Mouse (Mus musculus): Measurements from ENCODE around the gene Rassf1. TPM values are rescaled to one million over a fixed set of nuclear protein-coding genes. Genes with fewer than 3 reads are reported as not detected.
A peak's percentile ranks its signal among the peaks of the same experiment; 100 is the strongest.

Gene Rassf1
- polyA plus RNA-seq, 1 experiment from 2014 or later, result 66.5 TPM

- H3K27me3 ChIP-seq (replicated peaks; ENCODE audit: control insufficient read depth, insufficient read depth, low read length), result no peaks in the 10 kb centered on the region
- H3K4me3 ChIP-seq (ENCODE audit: low read depth, low read length), result peak overlapping the region; percentile 71
- peak overlapping the region; percentile 92 for H3K4me2 ChIP-seq (ENCODE audit: low read depth, low read length)
- 40% methylated on average over 8 of the region's 8 CpGs for WGBS
- H3K27ac ChIP-seq (replicated peaks; ENCODE audit: low read depth, low read length), result no peak overlapping the region
- ATAC-seq (ENCODE audit: low read depth), result no peak
- peak overlapping the region; percentile 72 for H3K9ac ChIP-seq (ENCODE audit: low read depth, low read length)
- DNase-seq (ENCODE audit: low spot score), result no peak
- no peaks in the 10 kb centered on the region for H3K9me3 ChIP-seq (ENCODE audit: control insufficient read depth, low read length)
- peaks cover 23% of the 10 kb centered on the region for H3K4me1 ChIP-seq (ENCODE audit: control insufficient read depth, insufficient read depth, low read length)
- H3K36me3 ChIP-seq (ENCODE audit: control insufficient read depth, insufficient read depth, low read length), result peaks cover 42% of the 10 kb centered on the region
Observed at GRCm38 (mm10) chr9:107542721-107543120, 8.6 kb upstream of the Rassf1 start.

- ATAC-seq (ENCODE audit: low read depth) (no peak), DNase-seq (ENCODE audit: low spot score) (no peak)
- no peaks in the 10 kb centered on the region for H3K9me3 ChIP-seq (ENCODE audit: control insufficient read depth, low read length)
- no peaks in the 10 kb centered on the region for H3K27me3 ChIP-seq (replicated peaks; ENCODE audit: control insufficient read depth, insufficient read depth, low read length)
- H3K4me2 ChIP-seq (ENCODE audit: low read depth, low read length), result no peak overlapping the region
- no peak overlapping the region for H3K9ac ChIP-seq (ENCODE audit: low read depth, low read length)
- H3K4me3 ChIP-seq (ENCODE audit: low read depth, low read length), result no peak overlapping the region
- peaks cover 37% of the 10 kb centered on the region for H3K36me3 ChIP-seq (ENCODE audit: control insufficient read depth, insufficient read depth, low read length)
- H3K4me1 ChIP-seq (ENCODE audit: control insufficient read depth, insufficient read depth, low read length), result peaks cover 23% of the 10 kb centered on the region
- WGBS, result 89% methylated on average over 11 of the region's 11 CpGs
- H3K27ac ChIP-seq (replicated peaks; ENCODE audit: low read depth, low read length), result no peak overlapping the region
Observed at GRCm38 (mm10) chr9:107543299-107543698, 8.1 kb upstream of the Rassf1 start.

GRCm38 (mm10) chr9:107544196-107544700 lies 7.1 kb upstream of the Rassf1 start:
- Histone ChIP-seq H3K36me3 (ENCODE audit: control insufficient read depth, insufficient read depth, low read length) (peaks cover 27% of the 10 kb centered on the region), H3K27ac (replicated peaks; ENCODE audit: low read depth, low read length) (no peak overlapping the region), H3K4me3 (ENCODE audit: low read depth, low read length) (no peak overlapping the region), H3K4me1 (ENCODE audit: control insufficient read depth, insufficient read depth, low read length) (peaks cover 23% of the 10 kb centered on the region), H3K9ac (ENCODE audit: low read depth, low read length) (no peak overlapping the region), H3K9me3 (ENCODE audit: control insufficient read depth, low read length) (no peaks in the 10 kb centered on the region), H3K27me3 (replicated peaks; ENCODE audit: control insufficient read depth, insufficient read depth, low read length) (no peaks in the 10 kb centered on the region), H3K4me2 (ENCODE audit: low read depth, low read length) (no peak overlapping the region)
- 95% methylated on average over 17 of the region's 17 CpGs for WGBS
- ATAC-seq (ENCODE audit: low read depth) (no peak), DNase-seq (ENCODE audit: low spot score) (no peak)

- ATAC-seq (ENCODE audit: low read depth), result no peak
- no peak overlapping the region for H3K9ac ChIP-seq (ENCODE audit: low read depth, low read length)
- H3K27ac ChIP-seq (replicated peaks; ENCODE audit: low read depth, low read length), result no peak overlapping the region
- H3K4me3 ChIP-seq (ENCODE audit: low read depth, low read length), result no peak overlapping the region
- H3K4me1 ChIP-seq (ENCODE audit: control insufficient read depth, insufficient read depth, low read length), result peaks cover 23% of the 10 kb centered on the region
- H3K4me2 ChIP-seq (ENCODE audit: low read depth, low read length), result no peak overlapping the region
- no peaks in the 10 kb centered on the region for H3K27me3 ChIP-seq (replicated peaks; ENCODE audit: control insufficient read depth, insufficient read depth, low read length)
- no peaks in the 10 kb centered on the region for H3K9me3 ChIP-seq (ENCODE audit: control insufficient read depth, low read length)
- WGBS, result 94% methylated on average over 12 of the region's 12 CpGs
- H3K36me3 ChIP-seq (ENCODE audit: control insufficient read depth, insufficient read depth, low read length), result peaks cover 22% of the 10 kb centered on the region
- no peak for DNase-seq (ENCODE audit: low spot score)
Observed at GRCm38 (mm10) chr9:107544729-107545128, 6.6 kb upstream of the Rassf1 start.

- WGBS, result 79% methylated on average over 10 of the region's 10 CpGs
- Histone ChIP-seq H3K9me3 (ENCODE audit: control insufficient read depth, low read length) (no peaks in the 10 kb centered on the region), H3K4me3 (ENCODE audit: low read depth, low read length) (no peak overlapping the region), H3K4me1 (ENCODE audit: control insufficient read depth, insufficient read depth, low read length) (peaks cover 23% of the 10 kb centered on the region), H3K27ac (replicated peaks; ENCODE audit: low read depth, low read length) (no peak overlapping the region), H3K9ac (ENCODE audit: low read depth, low read length) (no peak overlapping the region), H3K27me3 (replicated peaks; ENCODE audit: control insufficient read depth, insufficient read depth, low read length) (no peaks in the 10 kb centered on the region), H3K4me2 (ENCODE audit: low read depth, low read length) (no peak overlapping the region), H3K36me3 (ENCODE audit: control insufficient read depth, insufficient read depth, low read length) (peaks cover 18% of the 10 kb centered on the region)
- DNase-seq (ENCODE audit: low spot score) (no peak), ATAC-seq (ENCODE audit: low read depth) (no peak)
Observed at GRCm38 (mm10) chr9:107545199-107545598, 6.2 kb upstream of the Rassf1 start.

GRCm38 (mm10) chr9:107545602-107546001 lies 5.8 kb upstream of the Rassf1 start:
- H3K4me2 ChIP-seq (ENCODE audit: low read depth, low read length), result no peak overlapping the region
- no peaks in the 10 kb centered on the region for H3K9me3 ChIP-seq (ENCODE audit: control insufficient read depth, low read length)
- H3K4me1 ChIP-seq (ENCODE audit: control insufficient read depth, insufficient read depth, low read length), result peaks cover 23% of the 10 kb centered on the region
- H3K36me3 ChIP-seq (ENCODE audit: control insufficient read depth, insufficient read depth, low read length), result peaks cover 16% of the 10 kb centered on the region
- no peak overlapping the region for H3K27ac ChIP-seq (replicated peaks; ENCODE audit: low read depth, low read length)
- no peak overlapping the region for H3K4me3 ChIP-seq (ENCODE audit: low read depth, low read length)
- no peak for ATAC-seq (ENCODE audit: low read depth)
- H3K9ac ChIP-seq (ENCODE audit: low read depth, low read length), result no peak overlapping the region
- WGBS, result 9% methylated on average over 3 of the region's 3 CpGs
- H3K27me3 ChIP-seq (replicated peaks; ENCODE audit: control insufficient read depth, insufficient read depth, low read length), result no peaks in the 10 kb centered on the region
- no peak for DNase-seq (ENCODE audit: low spot score)

GRCm38 (mm10) chr9:107547026-107547425 lies 4.3 kb upstream of the Rassf1 start, which contains the start of gene Zmynd10:
Gene Zmynd10, plus strand, starts transcription at chr9:107547298.
- WGBS, result 2% methylated on average over 20 of the region's 20 CpGs
- DNase-seq (ENCODE audit: low spot score), result peak; percentile 96
- H3K9ac ChIP-seq (ENCODE audit: low read depth, low read length), result peak within 1 kb of the TSS; percentile 38
- H3K9me3 ChIP-seq (ENCODE audit: control insufficient read depth, low read length), result no peaks in the 10 kb centered on the region
- peaks cover 34% of the 10 kb centered on the region for H3K4me1 ChIP-seq (ENCODE audit: control insufficient read depth, insufficient read depth, low read length)
- H3K4me3 ChIP-seq (ENCODE audit: low read depth, low read length), result peak within 1 kb of the TSS; percentile 7
- peak within 1 kb of the TSS; percentile 36; the same call in 1 of the 2 replicates for H3K27ac ChIP-seq (replicated peaks; ENCODE audit: low read depth, low read length)
- H3K36me3 ChIP-seq (ENCODE audit: control insufficient read depth, insufficient read depth, low read length), result peaks cover 16% of the 10 kb centered on the region
- peak within 1 kb of the TSS; percentile 56 for H3K4me2 ChIP-seq (ENCODE audit: low read depth, low read length)
- peak; percentile 68 for ATAC-seq (ENCODE audit: low read depth)
- H3K27me3 ChIP-seq (replicated peaks; ENCODE audit: control insufficient read depth, insufficient read depth, low read length), result no peaks in the 10 kb centered on the region

- H3K27me3 ChIP-seq (replicated peaks; ENCODE audit: control insufficient read depth, insufficient read depth, low read length), result no peaks in the 10 kb centered on the region
- H3K9ac ChIP-seq (ENCODE audit: low read depth, low read length), result no peak overlapping the region
- peaks cover 16% of the 10 kb centered on the region for H3K36me3 ChIP-seq (ENCODE audit: control insufficient read depth, insufficient read depth, low read length)
- WGBS, result 80% methylated on average over 5 of the region's 5 CpGs
- peaks cover 34% of the 10 kb centered on the region for H3K4me1 ChIP-seq (ENCODE audit: control insufficient read depth, insufficient read depth, low read length)
- H3K9me3 ChIP-seq (ENCODE audit: control insufficient read depth, low read length), result no peaks in the 10 kb centered on the region
- DNase-seq (ENCODE audit: low spot score), result no peak
- H3K27ac ChIP-seq (replicated peaks; ENCODE audit: low read depth, low read length), result no peak overlapping the region
- H3K4me2 ChIP-seq (ENCODE audit: low read depth, low read length), result no peak overlapping the region
- H3K4me3 ChIP-seq (ENCODE audit: low read depth, low read length), result no peak overlapping the region
- ATAC-seq (ENCODE audit: low read depth), result no peak
Observed at GRCm38 (mm10) chr9:107547957-107548356, 3.4 kb upstream of the Rassf1 start.

- H3K27me3 ChIP-seq (replicated peaks; ENCODE audit: control insufficient read depth, insufficient read depth, low read length), result no peaks in the 10 kb centered on the region
- peaks cover 40% of the 10 kb centered on the region for H3K4me1 ChIP-seq (ENCODE audit: control insufficient read depth, insufficient read depth, low read length)
- ATAC-seq (ENCODE audit: low read depth) (no peak), DNase-seq (ENCODE audit: low spot score) (no peak)
- H3K9me3 ChIP-seq (ENCODE audit: control insufficient read depth, low read length), result no peaks in the 10 kb centered on the region
- no peak overlapping the region for H3K4me3 ChIP-seq (ENCODE audit: low read depth, low read length)
- H3K4me2 ChIP-seq (ENCODE audit: low read depth, low read length), result no peak overlapping the region
- 88% methylated on average over 10 of the region's 10 CpGs for WGBS
- H3K9ac ChIP-seq (ENCODE audit: low read depth, low read length), result no peak overlapping the region
- H3K27ac ChIP-seq (replicated peaks; ENCODE audit: low read depth, low read length), result no peak overlapping the region
- H3K36me3 ChIP-seq (ENCODE audit: control insufficient read depth, insufficient read depth, low read length), result peaks cover 16% of the 10 kb centered on the region
Observed at GRCm38 (mm10) chr9:107548820-107549219, 2.5 kb upstream of the Rassf1 start.
